Comparison of ENCODE assay signal across 9 mouse cellular contexts in genomic region chr8:106140769-106141168, GRCm38 (mm10). TPM values are rescaled to one million over a fixed set of nuclear protein-coding genes. Genes with fewer than 3 reads are reported as not detected.
A peak's percentile ranks its signal among the peaks of the same experiment; 100 is the strongest.
DNase-seq lines count a peak whose midpoint lies in the region; ATAC-seq lines count a peak whose summit lies in the region.
"Had no signal": no experiment of that assay in that cellular context is flagged by ENCODE, and none has a peak within 500 bp of the region (broad histone marks: within the 10 kb centered on the region; RNA-seq: fewer than 3 reads in every experiment).

No protein-coding gene starts in this region.

- no peaks in the 10 kb centered on the region for H3K9me3 ChIP-seq in kidney, embryonic 15.5 days (replicated peaks)
- no peaks in the 10 kb centered on the region for H3K9me3 ChIP-seq in liver, embryonic 11.5 days (ENCODE audit: control insufficient read depth, low read length)
- H3K9me3 ChIP-seq in neural tube, embryonic 11.5 days (ENCODE audit: control insufficient read depth, low read length) = no peaks in the 10 kb centered on the region
- H3K9me3 ChIP-seq: embryonic facial prominence, embryonic 13.5 days had no signal

- 15% methylated on average over 13 of the region's 13 CpGs for WGBS in kidney, embryonic 15.5 days
- WGBS in liver, embryonic 11.5 days = 16% methylated on average over 13 of the region's 13 CpGs
- 20% methylated on average over 13 of the region's 13 CpGs for WGBS in neural tube, embryonic 11.5 days

- peaks cover 34% of the 10 kb centered on the region for H3K4me1 ChIP-seq in kidney, embryonic 15.5 days
- peaks cover 21% of the 10 kb centered on the region for H3K4me1 ChIP-seq in liver, embryonic 11.5 days (replicated peaks; ENCODE audit: control insufficient read depth, insufficient read depth, low read length)
- peaks cover 9% of the 10 kb centered on the region for H3K4me1 ChIP-seq in neural tube, embryonic 11.5 days (ENCODE audit: control insufficient read depth, insufficient read depth, low read length)

- H3K4me2 ChIP-seq in kidney, embryonic 15.5 days = no peak overlapping the region
- no peak overlapping the region; the same call in 1 of the 2 replicates for H3K4me2 ChIP-seq in liver, embryonic 11.5 days
- no peak overlapping the region for H3K4me2 ChIP-seq in neural tube, embryonic 11.5 days (ENCODE audit: low read depth)
- H3K4me2 ChIP-seq: embryonic facial prominence, embryonic 13.5 days had no signal

- no peak overlapping the region for H3K9ac ChIP-seq in kidney, embryonic 15.5 days
- no peak overlapping the region for H3K9ac ChIP-seq in liver, embryonic 11.5 days (ENCODE audit: low read depth, low read length)
- H3K9ac ChIP-seq in neural tube, embryonic 11.5 days (ENCODE audit: low read length) = no peak overlapping the region
- H3K9ac ChIP-seq: embryonic facial prominence, embryonic 13.5 days had no signal

- peak; percentile 83 for DNase-seq in A20 (ENCODE audit: low read depth, low spot score)
- peak; percentile 90 for DNase-seq in adrenal gland, postnatal 10 days
- peak; percentile 79 for DNase-seq in embryo, embryonic 11.5 days (ENCODE audit: low read depth, low spot score)
- DNase-seq in gastrocnemius, postnatal 4 days (ENCODE audit: low spot score in 2 of 2) = peak; percentile 58 to 78
- peak; percentile 81 for DNase-seq in liver, embryonic 11.5 days (ENCODE audit: low spot score)
- peak; percentile 88 for DNase-seq in neural tube, embryonic 11.5 days (ENCODE audit: low spot score)
- peak; percentile 44 for DNase-seq in telencephalon, adult 2 months (ENCODE audit: low read depth, low spot score)

- no peaks in the 10 kb centered on the region for H3K36me3 ChIP-seq in kidney, embryonic 15.5 days
- no peaks in the 10 kb centered on the region for H3K36me3 ChIP-seq in liver, embryonic 11.5 days (ENCODE audit: control insufficient read depth, insufficient read depth, low read length)
- H3K36me3 ChIP-seq in neural tube, embryonic 11.5 days (ENCODE audit: control insufficient read depth, insufficient read depth, low read length) = no peaks in the 10 kb centered on the region
- H3K36me3 ChIP-seq: embryonic facial prominence, embryonic 13.5 days had no signal

- H3K27ac ChIP-seq in kidney, embryonic 15.5 days = no peak overlapping the region
- H3K27ac ChIP-seq in liver, embryonic 11.5 days (ENCODE audit: low read depth, low read length) = no peak overlapping the region
- no peak overlapping the region for H3K27ac ChIP-seq in neural tube, embryonic 11.5 days (ENCODE audit: low read depth, low read length)
- H3K27ac ChIP-seq: embryonic facial prominence, embryonic 13.5 days had no signal

- ATAC-seq in kidney, embryonic 15.5 days (replicated peaks; ENCODE audit: low FRiP score) = peak; percentile 34; the same call in 1 of the 2 replicates
- ATAC-seq in liver, embryonic 11.5 days (replicated peaks; ENCODE audit: low FRiP score) = 0 out of 2 replicates have a peak, but pooled peaks have one; percentile 33
- no peak; the same call in 1 of the 2 replicates for ATAC-seq in neural tube, embryonic 11.5 days (ENCODE audit: insufficient read depth, low FRiP score, low TSS enrichment)

- peaks cover 41% of the 10 kb centered on the region for H3K27me3 ChIP-seq in kidney, embryonic 15.5 days
- peaks cover 22% of the 10 kb centered on the region for H3K27me3 ChIP-seq in liver, embryonic 11.5 days (replicated peaks; ENCODE audit: control insufficient read depth, insufficient read depth, low read length)
- H3K27me3 ChIP-seq in neural tube, embryonic 11.5 days (ENCODE audit: control insufficient read depth, insufficient read depth, low read length) = peaks cover 33% of the 10 kb centered on the region

- H3K4me3 ChIP-seq in kidney, embryonic 15.5 days (replicated peaks) = no peak overlapping the region
- no peak overlapping the region for H3K4me3 ChIP-seq in liver, embryonic 11.5 days (ENCODE audit: low read depth, low read length)
- no peak overlapping the region for H3K4me3 ChIP-seq in neural tube, embryonic 11.5 days (ENCODE audit: low read depth, low read length)
- H3K4me3 ChIP-seq: embryonic facial prominence, embryonic 13.5 days had no signal

RNA-seq across cellular contexts. Expression of gene Esrp2, which starts 4.0 kb away (rescaled TPM):
- total RNA-seq in adrenal gland, postnatal 10 days (2021) = 10 to 100 TPM; 14.8 to 15.4 TPM
- total RNA-seq in gastrocnemius, postnatal 4 days (2021) = under 1 TPM in 1 of 2 experiments, not detected in 1; 0.18 TPM
- 14.9 and 15.8 TPM in 2 replicates for polyA plus RNA-seq in kidney, embryonic 15.5 days (2015; fragmentation: Nextera tagmentation; extraction: Ambion mirVana)
- polyA plus RNA-seq in liver, embryonic 11.5 days (2014; fragmentation: Nextera tagmentation; extraction: Ambion mirVana) = 11.6 and 12.7 TPM in 2 replicates
- 2.5 and 4.0 TPM in 2 replicates for polyA plus RNA-seq in neural tube, embryonic 11.5 days (2014; fragmentation: Nextera tagmentation; extraction: Ambion mirVana)

RNA-seq across cellular contexts. Expression of gene Pla2g15, which starts 9.4 kb away (rescaled TPM):
- total RNA-seq in adrenal gland, postnatal 10 days (2021) = 10 to 100 TPM; 17.6 to 21.4 TPM
- total RNA-seq in gastrocnemius, postnatal 4 days (2021) = 1 to 10 TPM; 8.6 to 8.9 TPM
- 12.4 and 13.9 TPM in 2 replicates for polyA plus RNA-seq in kidney, embryonic 15.5 days (2015; fragmentation: Nextera tagmentation; extraction: Ambion mirVana)
- 9.2 and 9.6 TPM in 2 replicates for polyA plus RNA-seq in liver, embryonic 11.5 days (2014; fragmentation: Nextera tagmentation; extraction: Ambion mirVana)
- 8.0 and 8.9 TPM in 2 replicates for polyA plus RNA-seq in neural tube, embryonic 11.5 days (2014; fragmentation: Nextera tagmentation; extraction: Ambion mirVana)

RNA-seq across cellular contexts. Expression of gene Slc7a6, which starts 27.9 kb away (rescaled TPM):
- 10 to 100 TPM; 28.2 to 28.7 TPM for total RNA-seq in adrenal gland, postnatal 10 days (2021)
- 10 to 100 TPM; 10.5 to 11.5 TPM for total RNA-seq in gastrocnemius, postnatal 4 days (2021)
- polyA plus RNA-seq in kidney, embryonic 15.5 days (2015; fragmentation: Nextera tagmentation; extraction: Ambion mirVana) = 52.7 and 57.3 TPM in 2 replicates
- 46.3 and 52.5 TPM in 2 replicates for polyA plus RNA-seq in liver, embryonic 11.5 days (2014; fragmentation: Nextera tagmentation; extraction: Ambion mirVana)
- polyA plus RNA-seq in neural tube, embryonic 11.5 days (2014; fragmentation: Nextera tagmentation; extraction: Ambion mirVana) = 106 and 121 TPM in 2 replicates
